Mouse (Mus musculus): ENCODE measurements at regions not wholly inside any gene's neighbourhood (a gene's known extent, or its start where the extent isn't known, plus 50 kb on each side); places are given as distances from the start of the nearest gene placed in this dataset.

GRCm38 (mm10) chr14:76922399-76922939, 114.1 kb upstream of the Ccdc122 start:
- no peaks in the 10 kb centered on the region for H3K27me3 ChIP-seq (replicated peaks; ENCODE audit: insufficient read depth, low read length)
- TF ChIP-seq CTCF (IDR thresholded peaks at IDR 0.05): no peak
- TF ChIP-seq EP300 (IDR thresholded peaks at IDR 0.05): no peak
- no peak overlapping the region for H3K27ac ChIP-seq (ENCODE audit: low read length)
- no peaks in the 10 kb centered on the region for H3K36me3 ChIP-seq (ENCODE audit: insufficient read depth, low read length)
- no peak overlapping the region for H3K4me3 ChIP-seq (ENCODE audit: low read depth, low read length)
- H3K9me3 ChIP-seq (ENCODE audit: low read length): no peaks in the 10 kb centered on the region
- no peak overlapping the region for H3K9ac ChIP-seq (replicated peaks; ENCODE audit: low read depth)
- no peak for DNase-seq (ENCODE audit: low spot score)
- H3K4me2 ChIP-seq (replicated peaks; ENCODE audit: low read depth, low read length): no peak overlapping the region
- WGBS: 72% methylated on average over 6 of the region's 6 CpGs
- ATAC-seq: no peak
- no peaks in the 10 kb centered on the region for H3K4me1 ChIP-seq (ENCODE audit: insufficient read depth, low read depth, low read length)

GRCm38 (mm10) chr14:76918091-76918490, 118.5 kb upstream of the Ccdc122 start:
- no peak for TF ChIP-seq CTCF (IDR thresholded peaks at IDR 0.05)
- no peak for TF ChIP-seq EP300 (IDR thresholded peaks at IDR 0.05)
- H3K4me2 ChIP-seq (replicated peaks; ENCODE audit: low read depth, low read length): no peak overlapping the region
- no peaks in the 10 kb centered on the region for H3K27me3 ChIP-seq (replicated peaks; ENCODE audit: insufficient read depth, low read length)
- no peak overlapping the region for H3K9ac ChIP-seq (replicated peaks; ENCODE audit: low read depth)
- H3K36me3 ChIP-seq (ENCODE audit: insufficient read depth, low read length): no peaks in the 10 kb centered on the region
- H3K4me3 ChIP-seq (ENCODE audit: low read depth, low read length): no peak overlapping the region
- H3K27ac ChIP-seq (ENCODE audit: low read length): no peak overlapping the region
- 47% methylated on average over 3 of the region's 3 CpGs for WGBS
- H3K4me1 ChIP-seq (ENCODE audit: insufficient read depth, low read depth, low read length): no peaks in the 10 kb centered on the region
- DNase-seq (ENCODE audit: low spot score): no peak
- no peak for ATAC-seq
- no peaks in the 10 kb centered on the region for H3K9me3 ChIP-seq (ENCODE audit: low read length)

GRCm38 (mm10) chr14:76917139-76917929, 119.2 kb upstream of the Ccdc122 start:
- TF ChIP-seq CTCF (IDR thresholded peaks at IDR 0.05) (no peak), EP300 (IDR thresholded peaks at IDR 0.05) (no peak)
- Histone ChIP-seq H3K27ac (ENCODE audit: low read length) (no peak overlapping the region), H3K9ac (replicated peaks; ENCODE audit: low read depth) (no peak overlapping the region), H3K36me3 (ENCODE audit: insufficient read depth, low read length) (no peaks in the 10 kb centered on the region), H3K27me3 (replicated peaks; ENCODE audit: insufficient read depth, low read length) (no peaks in the 10 kb centered on the region), H3K4me1 (ENCODE audit: insufficient read depth, low read depth, low read length) (no peaks in the 10 kb centered on the region; the same call in 1 of the 2 replicates), H3K4me3 (ENCODE audit: low read depth, low read length) (no peak overlapping the region), H3K4me2 (replicated peaks; ENCODE audit: low read depth, low read length) (no peak overlapping the region), H3K9me3 (ENCODE audit: low read length) (no peaks in the 10 kb centered on the region)
- WGBS: 67% methylated on average over 10 of the region's 10 CpGs
- ATAC-seq: no peak
- DNase-seq (ENCODE audit: low spot score): no peak

GRCm38 (mm10) chr14:76913850-76914249, 122.7 kb upstream of the Ccdc122 start:
- Histone ChIP-seq H3K4me2 (replicated peaks; ENCODE audit: low read depth, low read length) (no peak overlapping the region), H3K27ac (ENCODE audit: low read length) (no peak overlapping the region), H3K9me3 (ENCODE audit: low read length) (no peaks in the 10 kb centered on the region), H3K9ac (replicated peaks; ENCODE audit: low read depth) (no peak overlapping the region), H3K36me3 (ENCODE audit: insufficient read depth, low read length) (no peaks in the 10 kb centered on the region), H3K4me1 (ENCODE audit: insufficient read depth, low read depth, low read length) (no peaks in the 10 kb centered on the region; the same call in 1 of the 2 replicates), H3K4me3 (ENCODE audit: low read depth, low read length) (no peak overlapping the region), H3K27me3 (replicated peaks; ENCODE audit: insufficient read depth, low read length) (no peaks in the 10 kb centered on the region)
- DNase-seq (ENCODE audit: low spot score): no peak
- no peak for TF ChIP-seq CTCF (IDR thresholded peaks at IDR 0.05)
- TF ChIP-seq EP300 (IDR thresholded peaks at IDR 0.05): no peak
- 83% methylated on average over 3 of the region's 3 CpGs for WGBS
- ATAC-seq: peak; percentile 40

GRCm38 (mm10) chr14:76912301-76913001, 124.1 kb upstream of the Ccdc122 start:
- WGBS: 31% methylated on average over 8 of the region's 8 CpGs
- Histone ChIP-seq H3K27me3 (replicated peaks; ENCODE audit: insufficient read depth, low read length) (no peaks in the 10 kb centered on the region), H3K9me3 (ENCODE audit: low read length) (no peaks in the 10 kb centered on the region), H3K4me1 (ENCODE audit: insufficient read depth, low read depth, low read length) (no peaks in the 10 kb centered on the region; the same call in 1 of the 2 replicates), H3K4me3 (ENCODE audit: low read depth, low read length) (no peak overlapping the region), H3K36me3 (ENCODE audit: insufficient read depth, low read length) (no peaks in the 10 kb centered on the region), H3K9ac (replicated peaks; ENCODE audit: low read depth) (no peak overlapping the region), H3K4me2 (replicated peaks; ENCODE audit: low read depth, low read length) (no peak overlapping the region), H3K27ac (ENCODE audit: low read length) (no peak overlapping the region)
- DNase-seq (ENCODE audit: low spot score) (no peak), ATAC-seq (peak; percentile 23; the same call in 1 of the 2 replicates)
- TF ChIP-seq CTCF (IDR thresholded peaks at IDR 0.05) (no peak), EP300 (IDR thresholded peaks at IDR 0.05) (no peak)

GRCm38 (mm10) chr14:76911271-76911670, 125.3 kb upstream of the Ccdc122 start:
- Histone ChIP-seq H3K36me3 (ENCODE audit: insufficient read depth, low read length) (no peaks in the 10 kb centered on the region), H3K9me3 (ENCODE audit: low read length) (no peaks in the 10 kb centered on the region), H3K4me1 (ENCODE audit: insufficient read depth, low read depth, low read length) (no peaks in the 10 kb centered on the region; the same call in 1 of the 2 replicates), H3K9ac (replicated peaks; ENCODE audit: low read depth) (no peak overlapping the region), H3K4me2 (replicated peaks; ENCODE audit: low read depth, low read length) (no peak overlapping the region), H3K27ac (ENCODE audit: low read length) (no peak overlapping the region), H3K27me3 (replicated peaks; ENCODE audit: insufficient read depth, low read length) (no peaks in the 10 kb centered on the region), H3K4me3 (ENCODE audit: low read depth, low read length) (no peak overlapping the region)
- ATAC-seq: no peak
- TF ChIP-seq EP300 (IDR thresholded peaks at IDR 0.05): no peak
- TF ChIP-seq CTCF (IDR thresholded peaks at IDR 0.05): no peak
- 75% methylated on average over 5 of the region's 5 CpGs for WGBS
- DNase-seq (ENCODE audit: low spot score): no peak
